Mouse (Mus musculus) cerebellum, postnatal 14 days (tissue): ENCODE results near the gene Gng7.
"Not testable (repeated sequence)": the region's sequence is repeated elsewhere in the genome, so short reads cannot be mapped to it uniquely, and the experiment has no call there.

Experiments
- DNase-seq, 2 experiments: peaks; one replicate each; pipeline ENCODE4 v3.0.0; 2021; ENCODE audit warnings: mixed read lengths in 2 of 2

Gng7 gene

GRCm38 (mm10) chr10:81014393-81015384 lies at the start of gene Gng7:
TSS of gene Gng7 (minus strand) at chr10:81014945.
- peak; percentile 97 to 99 for DNase-seq

- DNase-seq: not testable (repeated sequence)
These were observed 49.8 kb upstream of the Gng7 start for GRCm38 (mm10) chr10:81064519-81064918.

DNA sequence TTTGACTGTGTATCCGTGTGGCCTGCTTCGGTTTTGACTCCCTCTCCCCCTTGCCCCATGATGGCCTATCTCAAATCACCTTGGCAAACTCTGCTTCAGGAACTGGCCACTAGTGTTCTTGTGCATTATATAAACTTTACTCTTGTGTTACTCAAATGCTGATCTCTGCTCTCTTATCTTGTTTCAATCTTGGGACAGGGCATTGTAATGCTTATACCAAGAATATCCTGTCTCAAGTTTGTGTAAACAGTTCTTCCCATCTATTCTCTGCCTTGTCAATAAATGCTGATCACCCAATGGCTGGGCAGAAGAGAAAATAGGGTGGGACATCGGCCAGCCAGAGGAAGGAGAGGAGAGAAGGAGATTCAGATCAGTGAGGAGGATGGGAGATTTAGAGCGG lies 48.0 kb upstream of the Gng7 start:
- DNase-seq: no peak

GRCm38 (mm10) chr10:81059603-81060543 lies 45.1 kb upstream of the Gng7 start, which contains the start of gene Sgta:
TSS of gene Sgta (minus strand) at chr10:81060181.
- DNase-seq: peak; percentile 100

DNA sequence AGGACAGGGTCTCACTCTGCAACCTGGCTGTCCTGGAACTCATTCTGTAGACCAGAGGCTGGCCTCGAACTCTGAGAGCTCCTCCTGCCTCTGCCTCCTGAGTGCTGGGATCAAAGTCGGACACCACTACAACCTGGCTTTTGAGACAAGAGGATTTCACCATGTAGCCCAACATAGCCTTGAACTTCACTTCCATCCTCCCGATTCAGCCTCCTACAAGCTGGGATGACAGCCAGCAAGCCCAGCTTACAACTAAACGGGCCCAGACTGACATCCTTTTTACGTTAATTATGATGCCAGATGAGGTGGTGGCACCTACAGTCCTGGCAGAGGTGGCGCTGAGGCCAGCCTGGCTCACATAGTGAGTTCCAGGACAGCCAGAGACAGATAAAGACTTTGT lies 44.2 kb upstream of the Gng7 start:
- no peak for DNase-seq

GRCm38 (mm10) chr10:81057406-81058130 lies 42.8 kb upstream of the Gng7 start:
- no peak for DNase-seq

DNA sequence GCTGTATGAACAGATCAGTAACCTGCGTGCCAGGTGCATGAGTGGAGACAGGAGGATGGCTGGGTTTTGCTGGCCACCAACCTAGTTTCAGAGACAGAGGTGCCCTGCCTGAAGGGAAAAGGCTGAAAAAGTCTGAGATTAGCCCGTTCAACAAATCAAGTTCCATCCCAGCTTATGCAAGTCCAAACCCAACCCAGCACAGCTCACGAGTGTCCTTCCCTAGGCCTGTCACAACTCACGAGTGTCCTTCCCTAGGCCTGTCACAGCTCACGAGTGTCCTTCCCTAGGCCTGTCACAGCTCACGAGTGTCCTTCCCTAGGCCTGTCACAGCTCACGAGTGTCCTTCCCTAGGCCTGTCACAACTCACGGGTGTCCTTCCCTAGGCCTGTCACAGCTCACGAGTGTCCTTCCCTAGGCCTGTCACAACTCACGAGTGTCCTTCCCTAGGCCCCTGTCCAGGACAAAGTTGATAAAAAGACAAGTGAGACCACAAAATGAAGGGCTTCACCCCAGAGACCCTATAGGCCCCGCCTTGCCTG lies 41.1 kb upstream of the Gng7 start:
- not testable (repeated sequence) for DNase-seq

GRCm38 (mm10) chr10:81055169-81055568 lies 40.4 kb upstream of the Gng7 start:
- no peak for DNase-seq

GRCm38 (mm10) chr10:81052577-81052976 lies 37.8 kb upstream of the Gng7 start:
- DNase-seq: no peak

GRCm38 (mm10) chr10:81051133-81051532 lies 36.4 kb upstream of the Gng7 start:
- no peak for DNase-seq

GRCm38 (mm10) chr10:81050645-81051044 lies 35.9 kb upstream of the Gng7 start:
- DNase-seq: peak in 1 of 2 experiments; percentile 64

GRCm38 (mm10) chr10:81045246-81045645 lies 30.5 kb upstream of the Gng7 start:
- not testable (repeated sequence) for DNase-seq

- peak; percentile 83 to 89 for DNase-seq
These were observed 26.9 kb upstream of the Gng7 start for GRCm38 (mm10) chr10:81041458-81042175.

DNA sequence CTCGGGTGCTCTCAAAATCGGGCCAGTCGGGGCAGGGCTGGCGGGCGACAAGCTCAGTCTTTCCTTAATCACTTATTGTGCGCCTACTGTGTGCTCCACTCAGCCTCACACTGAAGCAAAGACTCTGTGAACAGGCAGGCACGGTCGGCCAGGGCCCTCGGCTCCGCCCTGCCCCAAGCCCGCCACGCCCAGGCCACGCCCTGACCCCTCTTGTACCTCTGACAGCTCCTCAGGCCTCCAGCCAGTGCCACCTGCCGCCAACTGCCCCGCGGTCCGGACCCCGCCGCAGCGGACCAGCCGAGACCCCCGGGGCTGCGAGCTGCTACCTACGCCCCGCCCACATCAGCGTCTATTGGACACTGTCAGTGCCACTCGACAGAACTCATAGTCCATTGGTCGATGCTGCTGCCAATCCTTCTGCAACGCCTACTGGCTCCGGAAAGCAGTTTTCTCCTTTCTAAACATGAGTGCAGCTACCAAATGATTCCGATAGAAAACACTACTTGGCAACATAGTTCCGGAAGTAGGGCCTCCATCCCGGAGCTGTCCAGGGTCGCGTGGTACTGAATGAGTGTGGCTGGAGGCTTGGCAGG lies 22.3 kb upstream of the Gng7 start, which contains the start of gene Slc39a3:
Gene Slc39a3, minus strand, starts transcription at position 439 of the 593 bp plus-strand sequence.
- DNase-seq: peak; percentile 100

- DNase-seq: peak; percentile 55 to 76
These were observed 21.5 kb upstream of the Gng7 start for GRCm38 (mm10) chr10:81036251-81036650.

GRCm38 (mm10) chr10:81033586-81033985 lies 18.8 kb upstream of the Gng7 start:
- no peak for DNase-seq

GRCm38 (mm10) chr10:81029031-81029430 lies 14.3 kb upstream of the Gng7 start:
- peak; percentile 39 to 47 for DNase-seq

DNA sequence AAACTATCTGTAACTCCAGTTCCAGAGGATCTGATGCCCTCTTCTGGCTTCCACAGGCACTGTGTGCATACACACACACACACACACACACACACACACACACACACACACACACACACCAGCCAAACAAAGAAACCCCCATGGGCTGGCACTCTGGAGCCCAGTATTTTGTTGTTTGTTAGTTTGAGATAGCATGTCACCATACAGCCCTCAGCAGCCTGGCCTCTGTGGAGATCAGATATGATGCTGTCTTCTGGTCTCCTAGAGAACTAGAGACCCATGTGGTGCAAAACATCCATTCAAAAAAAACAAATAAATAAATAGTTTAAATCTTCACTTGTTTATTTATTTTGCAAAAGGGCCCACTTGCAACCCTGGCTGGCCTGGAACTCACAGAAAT lies 13.5 kb upstream of the Gng7 start:
- no peak for DNase-seq

- DNase-seq: peak; percentile 69 to 76
These were observed 12.6 kb upstream of the Gng7 start for GRCm38 (mm10) chr10:81027331-81027730.

DNA sequence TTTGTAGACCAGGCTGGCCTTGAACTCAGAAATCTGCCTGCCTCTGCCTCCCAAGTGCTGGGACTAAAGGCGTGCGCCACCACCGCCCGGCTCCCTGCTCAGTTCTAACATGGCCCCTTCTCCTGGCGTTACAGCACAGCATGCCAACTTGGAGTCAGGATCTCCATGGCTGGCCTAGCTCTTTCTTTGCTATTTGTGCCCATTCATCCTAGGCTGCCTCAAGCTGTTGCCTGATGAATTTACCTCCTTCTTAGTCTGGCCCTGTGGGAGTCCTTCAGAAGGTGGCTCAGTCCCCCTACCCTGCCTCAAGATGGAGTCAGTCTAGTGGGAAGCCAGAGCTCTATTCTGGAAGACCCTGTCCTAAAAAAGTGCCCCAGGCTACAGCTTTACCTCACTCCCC lies 12.1 kb upstream of the Gng7 start:
- no peak for DNase-seq
